Mouse (Mus musculus): ENCODE results near the gene Rap1gds1.

DNA sequence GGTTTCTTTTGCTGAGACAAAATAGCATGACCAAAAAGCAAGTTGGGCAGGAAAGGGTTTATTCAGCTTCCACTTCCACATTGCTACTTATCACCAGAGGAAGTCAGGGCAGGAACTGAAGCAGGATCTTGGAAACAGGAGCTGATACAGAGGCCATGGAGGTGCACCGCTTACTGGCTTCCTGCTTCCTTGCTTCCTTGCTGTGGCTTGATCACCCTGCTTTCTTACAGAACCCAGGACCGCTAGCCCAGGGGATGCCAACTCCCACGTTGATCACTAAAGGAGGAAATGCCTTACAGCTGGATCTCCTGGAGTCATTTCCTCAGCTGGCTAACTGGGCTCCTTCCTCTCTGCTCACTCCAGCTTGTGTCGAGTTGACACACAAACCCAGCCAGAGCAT is 197.3 kb downstream of the Rap1gds1 start:
- TF ChIP-seq CTCF (IDR thresholded peaks at IDR 0.05; ENCODE audit: borderline replicate concordance, control insufficient read depth, extremely low read depth, insufficient read depth, low read length, poor library complexity) (no peak), POLR2A (IDR thresholded peaks at IDR 0.05; ENCODE audit: control insufficient read depth, extremely low read depth, insufficient read depth, low read length, poor library complexity) (no peak)
